Mouse (Mus musculus) thymus, adult 2 months (tissue): ENCODE measurements around the gene Cacna2d3.

Source experiments
- CTCF ChIP-seq: fragments of 200-500 bp; IDR thresholded peaks from 2 replicates; pipeline ENCODE4 v1.5.1; 2012; ENCODE audit warnings: mild to moderate bottlenecking, control low read depth, low read length, moderate library complexity, borderline replicate concordance; ENCODE audit not compliant: control insufficient read depth, poor library complexity, insufficient read depth; ENCODE audit errors: extremely low read depth
- POLR2A ChIP-seq: fragments of 200-500 bp; IDR thresholded peaks from 2 replicates; pipeline ENCODE4 v1.6.1; 2012; ENCODE audit warnings: mild to moderate bottlenecking, low read length, control low read depth, moderate library complexity; ENCODE audit not compliant: control insufficient read depth, poor library complexity, insufficient read depth; ENCODE audit errors: extremely low read depth

DNA sequence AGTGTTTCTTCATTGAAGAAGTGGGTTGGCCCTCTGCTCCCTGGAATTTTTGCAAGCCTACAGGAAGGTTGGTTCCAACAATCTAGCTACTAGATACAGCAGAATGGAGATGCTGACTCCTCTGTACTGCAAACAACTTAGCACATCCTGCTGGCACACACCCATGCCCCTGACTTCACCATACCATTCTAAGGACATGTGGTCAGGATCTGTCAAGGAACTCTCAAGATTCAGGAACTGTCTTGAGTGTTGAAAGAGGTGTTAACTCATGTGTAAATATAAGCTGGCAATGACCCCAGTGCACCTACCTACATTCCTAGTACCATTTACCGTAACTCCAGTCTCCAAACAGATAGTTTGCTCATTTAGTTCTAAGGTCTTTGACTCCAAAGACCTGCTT is 461.0 kb downstream of the Cacna2d3 start:
- no peak for TF ChIP-seq CTCF
- TF ChIP-seq POLR2A, result no peak
